25 mouse cellular contexts compared by ENCODE assay signal in genomic region chr12:106381821-106382220, GRCm38 (mm10).
DNase-seq lines count a peak whose midpoint lies in the region; ATAC-seq and TF ChIP-seq lines count a peak whose summit lies in the region.
"Had no signal": no experiment of that assay in that cellular context is flagged by ENCODE, and none has a peak within 500 bp of the region (broad histone marks: within the 10 kb centered on the region; RNA-seq: fewer than 3 reads in every experiment).

No protein-coding gene starts in this region.

- TF ChIP-seq CTCF in cortical plate, adult 2 months (IDR thresholded peaks at IDR 0.05; ENCODE audit: extremely low read depth, insufficient read depth, low read length) = no peak

- H3K4me3 ChIP-seq in hindbrain, embryonic 10.5 days = no peak overlapping the region
- H3K4me3 ChIP-seq in hindbrain, embryonic 12.5 days = no peak overlapping the region
- H3K4me3 ChIP-seq in midbrain, embryonic 10.5 days = no peak overlapping the region
- H3K4me3 ChIP-seq in midbrain, embryonic 16.5 days (ENCODE audit: low read depth, low read length) = no peak overlapping the region
- H3K4me3 ChIP-seq in cortical plate, adult 2 months (ENCODE audit: insufficient read depth, low read length) = no peak overlapping the region
- no peak overlapping the region for H3K4me3 ChIP-seq in forebrain, embryonic 15.5 days
- H3K4me3 ChIP-seq: heart, embryonic 15.5 days; limb, embryonic 13.5 days; midbrain, embryonic 12.5 days had no signal

- H3K27ac ChIP-seq in hindbrain, embryonic 10.5 days = peak overlapping the region; percentile 23; the same call in 1 of the 2 replicates
- H3K27ac ChIP-seq in hindbrain, embryonic 12.5 days = no peak overlapping the region
- peak overlapping the region; percentile 30; the same call in 1 of the 2 replicates for H3K27ac ChIP-seq in midbrain, embryonic 10.5 days (replicated peaks)
- no peak overlapping the region; the same call in 1 of the 2 replicates for H3K27ac ChIP-seq in midbrain, embryonic 16.5 days (ENCODE audit: low read length)
- peak overlapping the region; percentile 72 for H3K27ac ChIP-seq in cortical plate, adult 2 months (ENCODE audit: insufficient read depth, low read length)
- H3K27ac ChIP-seq in forebrain, embryonic 15.5 days (replicated peaks) = peak overlapping the region; percentile 59
- H3K27ac ChIP-seq: heart, embryonic 15.5 days; limb, embryonic 13.5 days; midbrain, embryonic 12.5 days had no signal

- no peaks in the 10 kb centered on the region for H3K36me3 ChIP-seq in hindbrain, embryonic 10.5 days
- no peaks in the 10 kb centered on the region for H3K36me3 ChIP-seq in hindbrain, embryonic 12.5 days
- H3K36me3 ChIP-seq in midbrain, embryonic 10.5 days = no peaks in the 10 kb centered on the region
- no peaks in the 10 kb centered on the region for H3K36me3 ChIP-seq in midbrain, embryonic 16.5 days (ENCODE audit: control insufficient read depth, insufficient read depth, low read length)
- no peaks in the 10 kb centered on the region for H3K36me3 ChIP-seq in forebrain, embryonic 15.5 days
- H3K36me3 ChIP-seq: heart, embryonic 15.5 days; limb, embryonic 13.5 days; midbrain, embryonic 12.5 days had no signal

- H3K4me1 ChIP-seq in hindbrain, embryonic 10.5 days (replicated peaks) = peaks cover 26% of the 10 kb centered on the region
- H3K4me1 ChIP-seq in hindbrain, embryonic 12.5 days = peaks cover 23% of the 10 kb centered on the region
- H3K4me1 ChIP-seq in midbrain, embryonic 10.5 days = peaks cover 32% of the 10 kb centered on the region
- peaks cover 20% of the 10 kb centered on the region for H3K4me1 ChIP-seq in midbrain, embryonic 16.5 days (ENCODE audit: control insufficient read depth, insufficient read depth, low read length)
- H3K4me1 ChIP-seq in cortical plate, adult 2 months (ENCODE audit: control insufficient read depth, insufficient read depth, low read length) = no peaks in the 10 kb centered on the region
- peaks cover 41% of the 10 kb centered on the region for H3K4me1 ChIP-seq in forebrain, embryonic 15.5 days

- no peak for ATAC-seq in hindbrain, embryonic 12.5 days (ENCODE audit: low FRiP score)
- no peak for ATAC-seq in midbrain, embryonic 16.5 days
- no peak for ATAC-seq in forebrain, embryonic 15.5 days (replicated peaks)
- ATAC-seq: CD4-positive, CD25-positive, alpha-beta regulatory T cell, adult 4 months; intestine, embryonic 16.5 days had no signal

- H3K9me3 ChIP-seq in hindbrain, embryonic 10.5 days = no peaks in the 10 kb centered on the region
- H3K9me3 ChIP-seq in hindbrain, embryonic 12.5 days (replicated peaks) = no peaks in the 10 kb centered on the region
- no peaks in the 10 kb centered on the region for H3K9me3 ChIP-seq in midbrain, embryonic 10.5 days (replicated peaks)
- no peaks in the 10 kb centered on the region for H3K9me3 ChIP-seq in midbrain, embryonic 16.5 days (replicated peaks; ENCODE audit: control insufficient read depth, low read length, poor library complexity, severe bottlenecking)
- H3K9me3 ChIP-seq in forebrain, embryonic 15.5 days = no peaks in the 10 kb centered on the region
- H3K9me3 ChIP-seq: heart, embryonic 15.5 days; limb, embryonic 13.5 days; midbrain, embryonic 12.5 days had no signal

- H3K4me2 ChIP-seq in hindbrain, embryonic 12.5 days (replicated peaks) = no peak overlapping the region
- H3K4me2 ChIP-seq in midbrain, embryonic 16.5 days (ENCODE audit: low read length) = no peak overlapping the region
- H3K4me2 ChIP-seq in forebrain, embryonic 15.5 days (replicated peaks) = no peak overlapping the region
- H3K4me2 ChIP-seq: heart, embryonic 15.5 days; limb, embryonic 13.5 days; liver, embryonic 11.5 days; midbrain, embryonic 12.5 days had no signal

- peaks cover 8% of the 10 kb centered on the region; the same call in 1 of the 2 replicates for H3K27me3 ChIP-seq in hindbrain, embryonic 10.5 days (ENCODE audit: insufficient read depth, poor library complexity, severe bottlenecking)
- H3K27me3 ChIP-seq in hindbrain, embryonic 12.5 days = no peaks in the 10 kb centered on the region
- peaks cover 6% of the 10 kb centered on the region for H3K27me3 ChIP-seq in midbrain, embryonic 10.5 days (ENCODE audit: low read depth, poor library complexity, severe bottlenecking)
- H3K27me3 ChIP-seq in midbrain, embryonic 16.5 days (ENCODE audit: control insufficient read depth, insufficient read depth, low read depth, low read length) = no peaks in the 10 kb centered on the region
- no peaks in the 10 kb centered on the region; the same call in 1 of the 2 replicates for H3K27me3 ChIP-seq in forebrain, embryonic 15.5 days
- H3K27me3 ChIP-seq: midbrain, embryonic 12.5 days had no signal

- 82% methylated on average over 15 of the region's 15 CpGs for WGBS in hindbrain, embryonic 10.5 days
- 77% methylated on average over 15 of the region's 15 CpGs for WGBS in hindbrain, embryonic 12.5 days
- WGBS in midbrain, embryonic 10.5 days = 86% methylated on average over 15 of the region's 15 CpGs
- WGBS in midbrain, embryonic 16.5 days = 52% methylated on average over 15 of the region's 15 CpGs
- WGBS in forebrain, embryonic 15.5 days = 72% methylated on average over 15 of the region's 15 CpGs

- H3K9ac ChIP-seq in hindbrain, embryonic 12.5 days = no peak overlapping the region
- H3K9ac ChIP-seq in midbrain, embryonic 16.5 days (ENCODE audit: low read depth, low read length) = no peak overlapping the region
- no peak overlapping the region for H3K9ac ChIP-seq in forebrain, embryonic 15.5 days (replicated peaks)
- H3K9ac ChIP-seq: heart, embryonic 15.5 days; limb, embryonic 13.5 days; midbrain, embryonic 12.5 days had no signal

- DNase-seq in hindbrain, embryonic 10.5 days (ENCODE audit: low spot score) = no peak
- DNase-seq in midbrain, embryonic 10.5 days (ENCODE audit: low spot score) = no peak
- DNase-seq in urinary bladder, adult 18-20 months (ENCODE audit: low spot score in 2 of 2) = no peak
- no peak for DNase-seq in right cerebral cortex, postnatal 14 days
- DNase-seq: adrenal gland, postnatal 36 days; cerebellum, adult 8-10 months; cerebellum, postnatal 25 days; gastrocnemius, postnatal 10 days; heart, postnatal 36 days; kidney, adult 9 months; kidney, postnatal 10 days; lung, postnatal 36 days; right cerebral cortex, adult 18-20 months; thymus, adult 2 months; thymus, postnatal 4 days had no signal

- TF ChIP-seq POLR2A in cortical plate, adult 2 months (IDR thresholded peaks at IDR 0.05; ENCODE audit: extremely low read depth, insufficient read depth, low read length) = no peak

Comparison
In these comparisons a context has a peak if more than half of its experiments do, and no peak if none do; other contexts are left out.
1. H3K27ac ChIP-seq: peak in hindbrain, embryonic 10.5 days (single experiment), midbrain, embryonic 10.5 days (single experiment), cortical plate, adult 2 months (single experiment) and forebrain, embryonic 15.5 days (single experiment); none in hindbrain, embryonic 12.5 days (single experiment) and midbrain, embryonic 16.5 days (single experiment).